17 mouse cellular contexts compared by ENCODE assay signal in genomic region chr3:80004556-80004955, GRCm38 (mm10).
DNase-seq lines count a peak whose midpoint lies in the region; ATAC-seq and TF ChIP-seq lines count a peak whose summit lies in the region.
"Had no signal": no experiment of that assay in that cellular context is flagged by ENCODE, and none has a peak within 500 bp of the region (broad histone marks: within the 10 kb centered on the region; RNA-seq: fewer than 3 reads in every experiment).

No protein-coding gene starts in this region.

- WGBS in embryonic facial prominence, embryonic 15.5 days = 44% methylated on average over 3 of the region's 3 CpGs
- WGBS in embryonic facial prominence, embryonic 10.5 days = 84% methylated on average over 3 of the region's 3 CpGs
- WGBS in heart, embryonic 10.5 days = 81% methylated on average over 3 of the region's 3 CpGs
- WGBS in heart, embryonic 11.5 days (ENCODE audit: insufficient replicate concordance) = 83% methylated on average over 3 of the region's 3 CpGs
- 60% methylated on average over 3 of the region's 3 CpGs for WGBS in forebrain, postnatal 0 days

- no peaks in the 10 kb centered on the region for H3K9me3 ChIP-seq in embryonic facial prominence, embryonic 15.5 days (replicated peaks)
- no peaks in the 10 kb centered on the region for H3K9me3 ChIP-seq in embryonic facial prominence, embryonic 10.5 days
- no peaks in the 10 kb centered on the region for H3K9me3 ChIP-seq in heart, embryonic 10.5 days
- no peaks in the 10 kb centered on the region for H3K9me3 ChIP-seq in heart, embryonic 11.5 days (replicated peaks; ENCODE audit: control insufficient read depth, low read length)
- H3K9me3 ChIP-seq in forebrain, postnatal 0 days (ENCODE audit: low read length) = no peaks in the 10 kb centered on the region
- H3K9me3 ChIP-seq: hindbrain, embryonic 12.5 days; limb, embryonic 12.5 days; liver, embryonic 13.5 days; neural tube, embryonic 15.5 days had no signal

- no peak overlapping the region for H3K9ac ChIP-seq in embryonic facial prominence, embryonic 15.5 days
- H3K9ac ChIP-seq in heart, embryonic 11.5 days (ENCODE audit: low read depth, low read length) = no peak overlapping the region
- H3K9ac ChIP-seq in forebrain, postnatal 0 days = no peak overlapping the region
- H3K9ac ChIP-seq: hindbrain, embryonic 12.5 days; limb, embryonic 12.5 days; liver, embryonic 13.5 days; neural tube, embryonic 15.5 days had no signal

- H3K27me3 ChIP-seq in embryonic facial prominence, embryonic 15.5 days = no peaks in the 10 kb centered on the region
- H3K27me3 ChIP-seq in embryonic facial prominence, embryonic 10.5 days (replicated peaks; ENCODE audit: low read depth, poor library complexity, severe bottlenecking) = no peaks in the 10 kb centered on the region
- H3K27me3 ChIP-seq in heart, embryonic 10.5 days (ENCODE audit: insufficient read depth, poor library complexity, severe bottlenecking) = no peaks in the 10 kb centered on the region
- H3K27me3 ChIP-seq in heart, embryonic 11.5 days (ENCODE audit: control insufficient read depth, insufficient read depth, low read length) = no peaks in the 10 kb centered on the region
- no peaks in the 10 kb centered on the region for H3K27me3 ChIP-seq in forebrain, postnatal 0 days (ENCODE audit: insufficient read depth, low read length)
- H3K27me3 ChIP-seq: hindbrain, embryonic 12.5 days; limb, embryonic 12.5 days; liver, embryonic 13.5 days; neural tube, embryonic 15.5 days had no signal

- no peak for DNase-seq in embryonic facial prominence, embryonic 10.5 days (ENCODE audit: low spot score)
- DNase-seq in heart, embryonic 10.5 days (ENCODE audit: low spot score) = no peak
- no peak for DNase-seq in layer of hippocampus, adult 2 months (ENCODE audit: low spot score in 2 of 2)
- DNase-seq in layer of hippocampus, adult 8-10 months (ENCODE audit: low spot score in 2 of 2) = no peak
- peak; percentile 45 for DNase-seq in forebrain, postnatal 0 days
- DNase-seq in gastrocnemius, postnatal 4 days (ENCODE audit: low spot score in 2 of 2) = no peak
- DNase-seq: adrenal gland, adult 2 months; cerebellum, adult 9-11 months; kidney, adult 9 months; liver, embryonic 13.5 days; thymus, postnatal 14 days had no signal

- no peak for TF ChIP-seq CTCF in layer of hippocampus, adult 2 months (conservative IDR thresholded peaks at IDR 0.05)
- no peak for TF ChIP-seq CTCF in forebrain, postnatal 0 days (IDR thresholded peaks at IDR 0.05; ENCODE audit: low read depth)

- H3K4me3 ChIP-seq in embryonic facial prominence, embryonic 15.5 days (replicated peaks) = no peak overlapping the region
- no peak overlapping the region for H3K4me3 ChIP-seq in embryonic facial prominence, embryonic 10.5 days
- no peak overlapping the region for H3K4me3 ChIP-seq in heart, embryonic 10.5 days
- H3K4me3 ChIP-seq in heart, embryonic 11.5 days (ENCODE audit: low read depth, low read length) = no peak overlapping the region
- no peak overlapping the region for H3K4me3 ChIP-seq in layer of hippocampus, adult 2 months
- no peak overlapping the region for H3K4me3 ChIP-seq in forebrain, postnatal 0 days (ENCODE audit: low read depth, low read length)
- H3K4me3 ChIP-seq: hindbrain, embryonic 12.5 days; limb, embryonic 12.5 days; liver, embryonic 13.5 days; neural tube, embryonic 15.5 days had no signal

- no peaks in the 10 kb centered on the region for H3K4me1 ChIP-seq in embryonic facial prominence, embryonic 15.5 days
- H3K4me1 ChIP-seq in embryonic facial prominence, embryonic 10.5 days = peaks cover 6% of the 10 kb centered on the region; the same call in 1 of the 2 replicates
- H3K4me1 ChIP-seq in heart, embryonic 10.5 days = peaks cover 8% of the 10 kb centered on the region; the same call in 1 of the 2 replicates
- peaks cover 9% of the 10 kb centered on the region for H3K4me1 ChIP-seq in heart, embryonic 11.5 days (ENCODE audit: control insufficient read depth, insufficient read depth, low read length)
- H3K4me1 ChIP-seq in forebrain, postnatal 0 days (ENCODE audit: insufficient read depth) = no peaks in the 10 kb centered on the region
- H3K4me1 ChIP-seq: neural tube, embryonic 15.5 days had no signal

- H3K27ac ChIP-seq in embryonic facial prominence, embryonic 15.5 days (replicated peaks) = peak overlapping the region; percentile 31
- no peak overlapping the region for H3K27ac ChIP-seq in embryonic facial prominence, embryonic 10.5 days (replicated peaks)
- peak overlapping the region; percentile 44; the same call in 1 of the 2 replicates for H3K27ac ChIP-seq in heart, embryonic 10.5 days
- H3K27ac ChIP-seq in heart, embryonic 11.5 days (ENCODE audit: low read depth, low read length) = no peak overlapping the region
- peak overlapping the region; percentile 59; the same call in 1 of the 2 replicates for H3K27ac ChIP-seq in layer of hippocampus, adult 2 months
- H3K27ac ChIP-seq in forebrain, postnatal 0 days (ENCODE audit: low read depth, low read length) = no peak overlapping the region
- H3K27ac ChIP-seq: hindbrain, embryonic 12.5 days; limb, embryonic 12.5 days; liver, embryonic 13.5 days; neural tube, embryonic 15.5 days had no signal

- H3K36me3 ChIP-seq in embryonic facial prominence, embryonic 15.5 days = no peaks in the 10 kb centered on the region
- no peaks in the 10 kb centered on the region for H3K36me3 ChIP-seq in embryonic facial prominence, embryonic 10.5 days (replicated peaks)
- H3K36me3 ChIP-seq in heart, embryonic 10.5 days = no peaks in the 10 kb centered on the region
- H3K36me3 ChIP-seq in heart, embryonic 11.5 days (ENCODE audit: control insufficient read depth, insufficient read depth, low read length) = no peaks in the 10 kb centered on the region
- no peaks in the 10 kb centered on the region for H3K36me3 ChIP-seq in forebrain, postnatal 0 days (ENCODE audit: insufficient read depth)
- H3K36me3 ChIP-seq: hindbrain, embryonic 12.5 days; limb, embryonic 12.5 days; liver, embryonic 13.5 days; neural tube, embryonic 15.5 days had no signal

- no peak for ATAC-seq in embryonic facial prominence, embryonic 15.5 days (ENCODE audit: insufficient number of reproducible peaks, low FRiP score, low TSS enrichment, low read depth)
- no peak for ATAC-seq in heart, embryonic 11.5 days (replicated peaks; ENCODE audit: insufficient number of reproducible peaks, low FRiP score, low TSS enrichment)
- ATAC-seq in forebrain, postnatal 0 days = peak; percentile 86
- ATAC-seq: midbrain, embryonic 16.5 days had no signal

- no peak overlapping the region for H3K4me2 ChIP-seq in embryonic facial prominence, embryonic 15.5 days (replicated peaks)
- H3K4me2 ChIP-seq in heart, embryonic 11.5 days = no peak overlapping the region
- H3K4me2 ChIP-seq in forebrain, postnatal 0 days (ENCODE audit: low read depth) = no peak overlapping the region
- H3K4me2 ChIP-seq: hindbrain, embryonic 12.5 days; limb, embryonic 12.5 days; liver, embryonic 13.5 days; neural tube, embryonic 15.5 days had no signal

Comparison
In these comparisons a context has a peak if more than half of its experiments do, and no peak if none do; other contexts are left out.
1. H3K27ac ChIP-seq: peak in embryonic facial prominence, embryonic 15.5 days (single experiment), heart, embryonic 10.5 days (single experiment) and layer of hippocampus, adult 2 months (single experiment); none in embryonic facial prominence, embryonic 10.5 days (single experiment), heart, embryonic 11.5 days (single experiment) and forebrain, postnatal 0 days (single experiment).